Mouse (Mus musculus) testis, adult 2 months (tissue): ENCODE measurements around the gene Ccr9. TPM values are rescaled to one million over a fixed set of nuclear protein-coding genes. Genes with fewer than 3 reads are reported as not detected.
"Not testable (repeated sequence)": the region's sequence is repeated elsewhere in the genome, so short reads cannot be mapped to it uniquely, and the experiment has no call there.

ENCODE experiments used
- H3K27ac ChIP-seq: fragments of 200-500 bp; 2 replicates; pipeline ENCODE4 v1.5.1; 2012; ENCODE audit warnings: low read depth, low read length; ENCODE audit not compliant: control insufficient read depth, insufficient read depth
- H3K27me3 ChIP-seq: fragments of 200-500 bp; 2 replicates; pipeline ENCODE4 v1.6.1; 2012; ENCODE audit warnings: mild to moderate bottlenecking, low read length, moderate library complexity; ENCODE audit not compliant: control insufficient read depth, insufficient read depth
- H3K36me3 ChIP-seq: fragments of 200-500 bp; 2 replicates; pipeline ENCODE4 v1.6.1; 2012; ENCODE audit warnings: mild to moderate bottlenecking, low read length; ENCODE audit not compliant: control insufficient read depth, insufficient read depth
- H3K4me1 ChIP-seq: fragments of 200-500 bp; 2 replicates; pipeline ENCODE4 v1.6.1; 2012; ENCODE audit warnings: low read length; ENCODE audit not compliant: control insufficient read depth, insufficient read depth
- H3K4me3 ChIP-seq: fragments of 200-500 bp; 2 replicates; pipeline ENCODE4 v1.5.1; 2012; ENCODE audit warnings: low read depth, mild to moderate bottlenecking, low read length, moderate library complexity, mixed read lengths; ENCODE audit not compliant: control insufficient read depth
- CTCF ChIP-seq: fragments of 200-500 bp; IDR thresholded peaks from 2 replicates; pipeline ENCODE4 v1.5.1; 2012; ENCODE audit warnings: low read depth, mild to moderate bottlenecking, inconsistent platforms, low read length, moderate library complexity; ENCODE audit not compliant: control insufficient read depth, insufficient read depth, insufficient replicate concordance
- POLR2A ChIP-seq: fragments of 200-500 bp; IDR thresholded peaks from 2 replicates; pipeline ENCODE4 v1.6.1; 2012; ENCODE audit warnings: low read depth, mild to moderate bottlenecking, inconsistent platforms, low read length, moderate library complexity; ENCODE audit not compliant: control insufficient read depth
- polyA plus RNA-seq: library from polyadenylated mRNA; depleted of rRNA; stranded (reverse); fragments of >200 nt; gene quantifications from 2 replicates; pipeline ENCODE4 v1.2.3, GENCODE M21; 2012

The Ccr9 gene
- polyA plus RNA-seq, 1 experiment: 0.04 TPM

- Histone ChIP-seq H3K36me3 (no peaks in the 10 kb centered on the region), H3K4me3 (no peak overlapping the region), H3K27ac (no peak overlapping the region), H3K27me3 (no peaks in the 10 kb centered on the region), H3K4me1 (no peaks in the 10 kb centered on the region)
- TF ChIP-seq POLR2A (no peak), CTCF (no peak)
Observed at GRCm38 (mm10) chr9:123758156-123758555, 79.9 kb downstream of the Ccr9 start.

GRCm38 (mm10) chr9:123758645-123759044, 80.4 kb downstream of the Ccr9 start:
- Histone ChIP-seq H3K27ac (no peak overlapping the region), H3K4me1 (no peaks in the 10 kb centered on the region), H3K4me3 (no peak overlapping the region), H3K36me3 (no peaks in the 10 kb centered on the region), H3K27me3 (no peaks in the 10 kb centered on the region)
- TF ChIP-seq POLR2A (no peak), CTCF (no peak)

- TF ChIP-seq CTCF: no peak
- TF ChIP-seq POLR2A: no peak
- Histone ChIP-seq H3K36me3 (no peaks in the 10 kb centered on the region), H3K27ac (no peak overlapping the region), H3K27me3 (no peaks in the 10 kb centered on the region), H3K4me1 (no peaks in the 10 kb centered on the region), H3K4me3 (no peak overlapping the region)
Observed at GRCm38 (mm10) chr9:123760806-123761205, 82.6 kb downstream of the Ccr9 start.

- Histone ChIP-seq H3K4me3 (no peak overlapping the region), H3K27me3 (no peaks in the 10 kb centered on the region), H3K27ac (no peak overlapping the region), H3K36me3 (no peaks in the 10 kb centered on the region), H3K4me1 (no peaks in the 10 kb centered on the region)
- no peak for TF ChIP-seq POLR2A
- no peak for TF ChIP-seq CTCF
Observed at GRCm38 (mm10) chr9:123762886-123763285, 84.6 kb downstream of the Ccr9 start.

- no peaks in the 10 kb centered on the region for H3K36me3 ChIP-seq
- no peaks in the 10 kb centered on the region for H3K27me3 ChIP-seq
- no peak overlapping the region for H3K4me3 ChIP-seq
- TF ChIP-seq POLR2A (no peak), CTCF (no peak)
- H3K4me1 ChIP-seq: no peaks in the 10 kb centered on the region
- no peak overlapping the region for H3K27ac ChIP-seq
Observed at GRCm38 (mm10) chr9:123763771-123764170, 85.5 kb downstream of the Ccr9 start.

GRCm38 (mm10) chr9:123766996-123767395, 88.8 kb downstream of the Ccr9 start:
- H3K27ac ChIP-seq: no peak overlapping the region
- TF ChIP-seq POLR2A (no peak), CTCF (no peak)
- no peak overlapping the region for H3K4me3 ChIP-seq
- no peaks in the 10 kb centered on the region for H3K27me3 ChIP-seq
- no peaks in the 10 kb centered on the region for H3K4me1 ChIP-seq
- H3K36me3 ChIP-seq: no peaks in the 10 kb centered on the region

GRCm38 (mm10) chr9:123768443-123768842, 90.2 kb downstream of the Ccr9 start:
- H3K36me3 ChIP-seq: no peaks in the 10 kb centered on the region
- no peak overlapping the region for H3K27ac ChIP-seq
- H3K4me3 ChIP-seq: no peak overlapping the region
- H3K4me1 ChIP-seq: no peaks in the 10 kb centered on the region
- no peaks in the 10 kb centered on the region for H3K27me3 ChIP-seq
- TF ChIP-seq POLR2A (no peak), CTCF (no peak)

GRCm38 (mm10) chr9:123769532-123769931, 91.3 kb downstream of the Ccr9 start:
- H3K27ac ChIP-seq: no peak overlapping the region
- no peaks in the 10 kb centered on the region for H3K4me1 ChIP-seq
- H3K36me3 ChIP-seq: no peaks in the 10 kb centered on the region
- no peak overlapping the region for H3K4me3 ChIP-seq
- no peaks in the 10 kb centered on the region for H3K27me3 ChIP-seq
- TF ChIP-seq CTCF: no peak
- TF ChIP-seq POLR2A: no peak

GRCm38 (mm10) chr9:123773299-123773698, 95.1 kb downstream of the Ccr9 start:
- H3K36me3 ChIP-seq: not testable (repeated sequence)

More at GRCm38 (mm10) chr9:123773299-123773698, 95.1 kb downstream of the Ccr9 start:
- H3K4me1 ChIP-seq, H3K4me3 ChIP-seq, H3K27me3 ChIP-seq, H3K27ac ChIP-seq: not testable (repeated sequence)
